Mouse (Mus musculus) kidney, adult 2 months (tissue): ENCODE measurements around the gene Gm47841.

Experiments
- CTCF ChIP-seq: fragments of 200-500 bp; conservative IDR thresholded peaks from 2 replicates; pipeline ENCODE4 v1.5.1; 2011; ENCODE audit warnings: low read depth, mild to moderate bottlenecking, control low read depth, low read length, moderate library complexity, mixed read lengths; ENCODE audit not compliant: insufficient read depth, insufficient read length
- POLR2A ChIP-seq: fragments of 200-500 bp; IDR thresholded peaks from one replicate; pipeline ENCODE4 v1.6.1; 2011; ENCODE audit warnings: low read depth, low read length, control low read depth

- TF ChIP-seq CTCF: no peak
- TF ChIP-seq POLR2A: no peak
Observed at GRCm38 (mm10) chr15:101092121-101092828, 45.1 kb upstream of the Gm47841 start.
